Mouse (Mus musculus) liver, adult 2 months (tissue): ENCODE measurements around the gene Telo2.

ENCODE experiments used
- CTCF ChIP-seq: fragments of 200-500 bp; IDR thresholded peaks from 2 replicates; pipeline ENCODE4 v1.5.1; 2011; ENCODE audit warnings: low read depth, low read length, control low read depth
- POLR2A ChIP-seq: fragments of 200-500 bp; IDR thresholded peaks from 2 replicates; pipeline ENCODE4 v1.6.1; 2011; ENCODE audit warnings: low read length, control low read depth; ENCODE audit not compliant: insufficient read depth; ENCODE audit errors: extremely low read depth

DNA sequence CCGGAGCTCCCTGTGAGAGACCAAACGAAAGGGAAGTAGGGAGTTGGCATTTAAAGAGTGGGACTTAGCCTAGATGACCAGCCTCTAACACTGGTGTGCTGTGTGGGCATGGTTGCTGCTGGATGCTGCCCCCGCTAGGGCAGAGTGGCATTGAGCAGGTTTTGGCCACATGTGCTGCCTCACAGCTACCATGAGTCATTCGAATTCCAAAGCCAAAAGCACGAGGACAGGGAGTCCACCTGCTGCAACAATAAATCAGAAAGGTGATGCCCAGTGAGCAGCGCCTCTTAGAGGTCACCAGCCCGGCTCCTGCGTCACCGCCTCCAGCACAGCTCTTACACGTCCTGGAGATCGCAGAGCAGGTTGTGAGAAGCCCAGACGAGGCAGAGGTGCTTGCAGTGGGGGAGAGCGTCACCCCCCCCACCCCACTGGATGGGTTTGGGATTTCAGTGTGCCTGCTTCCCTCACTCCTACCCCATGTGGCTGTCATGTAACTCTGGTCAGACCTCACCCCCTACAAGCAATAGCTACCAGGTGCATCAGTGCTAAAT is 30.9 kb downstream of the Telo2 start:
- TF ChIP-seq CTCF (no peak), POLR2A (no peak)
